Mouse (Mus musculus) liver, adult 2 months (tissue): Measurements from ENCODE around the gene Swt1.
A peak's percentile ranks its signal among the peaks of the same experiment; 100 is the strongest.

Source experiments
- CTCF ChIP-seq: fragments of 200-500 bp; IDR thresholded peaks from 2 replicates; pipeline ENCODE4 v1.5.1; 2011; ENCODE audit warnings: low read depth, low read length, control low read depth
- POLR2A ChIP-seq: fragments of 200-500 bp; IDR thresholded peaks from 2 replicates; pipeline ENCODE4 v1.6.1; 2011; ENCODE audit warnings: low read length, control low read depth; ENCODE audit not compliant: insufficient read depth; ENCODE audit errors: extremely low read depth

- TF ChIP-seq POLR2A = peak; percentile 94
- TF ChIP-seq CTCF = no peak
Measured at GRCm38 (mm10) chr1:151344283-151345108, 83.8 kb downstream of the Swt1 start, which contains the start of gene Ivns1abp.
